Mouse (Mus musculus) MEL (cell line): ENCODE data around the gene Hexim1. TPM values are rescaled to one million over a fixed set of nuclear protein-coding genes. Genes with fewer than 3 reads are reported as not detected.
A peak's percentile ranks its signal among the peaks of the same experiment; 100 is the strongest.

Experiments used
- DNase-seq: peaks from one replicate; pipeline ENCODE4 v3.0.0; 2011; ENCODE audit warnings: low read depth, low spot score
- H3K27ac ChIP-seq: 2 replicates; pipeline ENCODE4 v1.5.1; 2012; ENCODE audit warnings: low read depth, mild to moderate bottlenecking, control low read depth, low read length, moderate library complexity; ENCODE audit not compliant: control insufficient read depth
- H3K27me3 ChIP-seq, 2 experiments: fragments of 150-350 bp in 1 of 2; sonication (generic) in 1 of 2; 2 replicates each; pipeline ENCODE4 v1.6.1; 2012; ENCODE audit warnings: low read length in 2 of 2, mild to moderate bottlenecking in 2 of 2, improper control_type of control experiment in 1 of 2, moderate library complexity in 1 of 2; ENCODE audit not compliant: insufficient read depth in 2 of 2, control insufficient read depth in 1 of 2
- H3K36me3 ChIP-seq, 2 experiments: 2 replicates each; pipeline ENCODE4 v1.6.1; 2012 to 2014; ENCODE audit warnings: low read length in 2 of 2, improper control_type of control experiment in 1 of 2, inconsistent platforms in 1 of 2, mild to moderate bottlenecking in 1 of 2; ENCODE audit not compliant: insufficient read depth in 2 of 2, control insufficient read depth in 1 of 2
- H3K4me1 ChIP-seq, 2 experiments: fragments of 150-350 bp in 1 of 2; sonication (generic) in 1 of 2; 2 replicates each; pipeline ENCODE4 v1.6.1; 2012; ENCODE audit warnings: low read length in 2 of 2, improper control_type of control experiment in 1 of 2, mild to moderate bottlenecking in 1 of 2; ENCODE audit not compliant: insufficient read depth in 2 of 2, control insufficient read depth in 1 of 2
- H3K4me3 ChIP-seq, 2 experiments: fragments of 150-350 bp in 1 of 2; sonication (generic) in 1 of 2; 2 replicates each; pipeline ENCODE4 v1.5.1; 2012; ENCODE audit warnings: low read depth in 2 of 2, low read length in 2 of 2, mild to moderate bottlenecking in 2 of 2, moderate library complexity in 2 of 2, control low read depth in 1 of 2, improper control_type of control experiment in 1 of 2; ENCODE audit not compliant: control insufficient read depth in 1 of 2, insufficient read depth in 1 of 2
- H3K79me2 ChIP-seq: 2 replicates; pipeline ENCODE4 v1.6.1; 2012; ENCODE audit warnings: mild to moderate bottlenecking, low read length, moderate library complexity; ENCODE audit not compliant: control insufficient read depth, poor library complexity, insufficient read depth
- H3K9ac ChIP-seq: 2 replicates; pipeline ENCODE4 v1.6.1; 2012; ENCODE audit warnings: low read depth, mild to moderate bottlenecking, control low read depth, low read length, moderate library complexity; ENCODE audit not compliant: control insufficient read depth, poor library complexity, severe bottlenecking
- H3K9me3 ChIP-seq: fragments of 150-350 bp; sonication (generic); replicated peaks from 2 replicates; pipeline ENCODE4 v1.6.1; 2012; ENCODE audit warnings: mild to moderate bottlenecking, low read length, improper control_type of control experiment, moderate library complexity; ENCODE audit not compliant: insufficient read depth
- BHLHE40 ChIP-seq: IDR thresholded peaks from 2 replicates; pipeline ENCODE4 v1.6.1; 2012; ENCODE audit warnings: low read depth, mild to moderate bottlenecking, inconsistent platforms, low read length, improper control_type of control experiment, borderline replicate concordance
- CHD1 ChIP-seq: IDR thresholded peaks from 2 replicates; pipeline ENCODE4 v1.6.1; 2012; ENCODE audit warnings: low read depth, mild to moderate bottlenecking, inconsistent platforms, low read length, improper control_type of control experiment
- CTCF ChIP-seq, 3 experiments: IDR thresholded peaks in 2 of 3; conservative IDR thresholded peaks in 1 of 3; 2 replicates each; pipeline ENCODE4 v1.5.1; 2011 to 2012; ENCODE audit warnings: low read length in 3 of 3, low read depth in 2 of 3, mild to moderate bottlenecking in 2 of 3, improper control_type of control experiment in 1 of 3, inconsistent platforms in 1 of 3, mixed read lengths in 1 of 3, moderate library complexity in 1 of 3; ENCODE audit not compliant: control insufficient read depth in 1 of 3, insufficient read depth in 1 of 3, poor library complexity in 1 of 3, severe bottlenecking in 1 of 3
- E2F4 ChIP-seq: IDR thresholded peaks from 2 replicates; pipeline ENCODE4 v1.6.1; 2011; ENCODE audit warnings: low read depth, low read length, improper control_type of control experiment, borderline replicate concordance
- ELF1 ChIP-seq: IDR thresholded peaks from 2 replicates; pipeline ENCODE4 v1.6.1; 2014; ENCODE audit warnings: low read depth, mild to moderate bottlenecking, inconsistent platforms, low read length, improper control_type of control experiment, moderate library complexity
- EP300 ChIP-seq, 2 experiments: IDR thresholded peaks; 2 replicates each; pipeline ENCODE4 v1.6.1; 2011; ENCODE audit warnings: improper control_type of control experiment in 2 of 2, low read length in 2 of 2, low read depth in 1 of 2, mild to moderate bottlenecking in 1 of 2
- ETS1 ChIP-seq: IDR thresholded peaks from 2 replicates; pipeline ENCODE4 v1.6.1; 2012; ENCODE audit warnings: low read depth, mild to moderate bottlenecking, inconsistent platforms, low read length, improper control_type of control experiment, moderate library complexity
- GATA1 ChIP-seq: IDR thresholded peaks from 2 replicates; pipeline ENCODE4 v1.6.1; 2011; ENCODE audit warnings: low read depth, low read length, improper control_type of control experiment
- JUND ChIP-seq: IDR thresholded peaks from 2 replicates; pipeline ENCODE4 v1.6.1; 2011; ENCODE audit warnings: low read depth, mild to moderate bottlenecking, improper control_type of control experiment, low read length
- KAT2A ChIP-seq: conservative IDR thresholded peaks from 2 replicates; pipeline ENCODE4 v1.6.1; 2012; ENCODE audit warnings: low read depth, low read length, improper control_type of control experiment, inconsistent platforms
- MAFK ChIP-seq: IDR thresholded peaks from 2 replicates; pipeline ENCODE4 v1.6.1; 2011; ENCODE audit warnings: low read depth, mild to moderate bottlenecking, low read length, improper control_type of control experiment, borderline replicate concordance
- MAX ChIP-seq: IDR thresholded peaks from 2 replicates; pipeline ENCODE4 v1.6.1; 2011; ENCODE audit warnings: low read length, improper control_type of control experiment
- MAZ ChIP-seq: IDR thresholded peaks from 2 replicates; pipeline ENCODE4 v1.6.1; 2012; ENCODE audit warnings: low read depth, mild to moderate bottlenecking, inconsistent platforms, low read length, improper control_type of control experiment
- MEF2A ChIP-seq: IDR thresholded peaks from 2 replicates; pipeline ENCODE4 v1.6.1; 2014; ENCODE audit warnings: low read depth, mild to moderate bottlenecking, inconsistent platforms, low read length, improper control_type of control experiment; ENCODE audit not compliant: poor library complexity, insufficient replicate concordance, severe bottlenecking; ENCODE audit errors: extremely low read depth
- MXI1 ChIP-seq: IDR thresholded peaks from 2 replicates; pipeline ENCODE4 v1.6.1; 2011; ENCODE audit warnings: mild to moderate bottlenecking, low read depth, low read length, improper control_type of control experiment
- MYB ChIP-seq: IDR thresholded peaks from 2 replicates; pipeline ENCODE4 v1.6.1; 2011; ENCODE audit warnings: mild to moderate bottlenecking, low read depth, low read length, improper control_type of control experiment
- MYC ChIP-seq: IDR thresholded peaks from 2 replicates; pipeline ENCODE4 v1.6.1; 2011; ENCODE audit warnings: low read depth, mild to moderate bottlenecking, low read length, improper control_type of control experiment, moderate library complexity
- POLR2A ChIP-seq, 2 experiments: IDR thresholded peaks; 2 replicates each; pipeline ENCODE4 v1.6.1; 2011 to 2012; ENCODE audit warnings: low read length in 2 of 2, mild to moderate bottlenecking in 2 of 2, control low read depth in 1 of 2, improper control_type of control experiment in 1 of 2, low read depth in 1 of 2, moderate library complexity in 1 of 2; ENCODE audit not compliant: control insufficient read depth in 1 of 2, insufficient read depth in 1 of 2, poor library complexity in 1 of 2
- POLR2AphosphoS5 ChIP-seq: IDR thresholded peaks from 2 replicates; pipeline ENCODE4 v1.6.1; 2012; ENCODE audit warnings: low read depth, borderline replicate concordance, mild to moderate bottlenecking, inconsistent platforms, low read length, moderate library complexity, mixed read lengths
- RAD21 ChIP-seq: IDR thresholded peaks from 2 replicates; pipeline ENCODE4 v1.6.1; 2011; ENCODE audit warnings: mild to moderate bottlenecking, low read depth, low read length, improper control_type of control experiment
- SIN3A ChIP-seq: IDR thresholded peaks from 2 replicates; pipeline ENCODE4 v1.6.1; 2012; ENCODE audit warnings: low read length, improper control_type of control experiment, inconsistent platforms
- SMC3 ChIP-seq: IDR thresholded peaks from 2 replicates; pipeline ENCODE4 v1.6.1; 2011; ENCODE audit warnings: low read depth, low read length, improper control_type of control experiment
- TAL1 ChIP-seq: IDR thresholded peaks from 2 replicates; pipeline ENCODE4 v1.6.1; 2012; ENCODE audit warnings: mild to moderate bottlenecking, inconsistent platforms, low read length, moderate library complexity, mixed read lengths
- TCF12 ChIP-seq: IDR thresholded peaks from 2 replicates; pipeline ENCODE4 v1.6.1; 2014; ENCODE audit warnings: low read depth, mild to moderate bottlenecking, inconsistent platforms, low read length, improper control_type of control experiment, moderate library complexity
- USF2 ChIP-seq, 2 experiments: IDR thresholded peaks; 2 replicates each; pipeline ENCODE4 v1.6.1; 2011 to 2012; ENCODE audit warnings: improper control_type of control experiment in 2 of 2, low read length in 2 of 2, borderline replicate concordance in 1 of 2, inconsistent platforms in 1 of 2, low read depth in 1 of 2, mild to moderate bottlenecking in 1 of 2; ENCODE audit not compliant: insufficient read depth in 1 of 2
- ZC3H11A ChIP-seq: IDR thresholded peaks from 2 replicates; pipeline ENCODE4 v1.6.1; 2012; ENCODE audit warnings: low read depth, mild to moderate bottlenecking, inconsistent platforms, low read length, improper control_type of control experiment
- ZKSCAN1 ChIP-seq: IDR thresholded peaks from 2 replicates; pipeline ENCODE4 v1.6.1; 2012; ENCODE audit warnings: low read depth, mild to moderate bottlenecking, inconsistent platforms, low read length, improper control_type of control experiment, moderate library complexity
- ZMIZ1 ChIP-seq: IDR thresholded peaks from 2 replicates; pipeline ENCODE4 v1.6.1; 2012; ENCODE audit warnings: low read depth, mild to moderate bottlenecking, inconsistent platforms, low read length, improper control_type of control experiment, moderate library complexity
- ZNF384 ChIP-seq: IDR thresholded peaks from 2 replicates; pipeline ENCODE4 v1.6.1; 2012; ENCODE audit warnings: low read depth, mild to moderate bottlenecking, inconsistent platforms, low read length, improper control_type of control experiment
- polyA plus RNA-seq, 2 experiments: library from polyadenylated mRNA; stranded (reverse) in 1 of 2; unstranded in 1 of 2; fragments of >175 nt in 1 of 2; fragments of >200 nt in 1 of 2; gene quantifications; 2 replicates each; pipeline versions ENCODE4 v1.2.1 to v1.2.4; 2012; ENCODE audit warnings: low replicate concordance in 2 of 2, low read depth in 1 of 2; ENCODE audit not compliant: insufficient read length in 2 of 2, insufficient read depth in 1 of 2, missing spikeins in 1 of 2
- total RNA-seq: library from RNA; depleted of rRNA; stranded (reverse); fragments of 300-350 nt; gene quantifications from 2 replicates; pipeline ENCODE4 v1.2.3, GENCODE M21; 2012

Hexim1 gene
- total and polyA plus RNA-seq, 3 experiments = 17.3 to 25.4 TPM; not detected in 1

- DNase-seq = no peak
- Histone ChIP-seq H3K27ac (no peak overlapping the region), H3K36me3 (peaks cover 0 to 21% of the 10 kb centered on the region in 2 experiments; a peak in 2 of 4 replicates), H3K4me3 (no peak overlapping the region), H3K9ac (no peak overlapping the region), H3K9me3 (no peaks in the 10 kb centered on the region), H3K27me3 (no peaks in the 10 kb centered on the region), H3K79me2 (no peaks in the 10 kb centered on the region), H3K4me1 (no peaks in the 10 kb centered on the region)
- TF ChIP-seq ZKSCAN1 (peak; percentile 44; the same call in 1 of the 2 replicates), MAFK (no peak)
These were observed 49.0 kb upstream of the Hexim1 start for GRCm38 (mm10) chr11:103067051-103067361.

GRCm38 (mm10) chr11:103067457-103068001 is 48.5 kb upstream of the Hexim1 start:
- peaks cover 0 to 18% of the 10 kb centered on the region in 2 experiments; a peak in 2 of 4 replicates for H3K36me3 ChIP-seq

GRCm38 (mm10) chr11:103068272-103068671 is 47.8 kb upstream of the Hexim1 start:
- Histone ChIP-seq H3K27ac (no peak overlapping the region), H3K27me3 (no peaks in the 10 kb centered on the region), H3K79me2 (no peaks in the 10 kb centered on the region), H3K9ac (no peak overlapping the region), H3K9me3 (no peaks in the 10 kb centered on the region), H3K4me3 (no peak overlapping the region), H3K4me1 (no peaks in the 10 kb centered on the region), H3K36me3 (peaks cover 0 to 12% of the 10 kb centered on the region in 2 experiments; a peak in 2 of 4 replicates)
- DNase-seq = no peak
- TF ChIP-seq KAT2A = no peak
- TF ChIP-seq ELF1 = no peak
- no peak for TF ChIP-seq TCF12
- no peak for TF ChIP-seq MEF2A
- no peak for TF ChIP-seq CHD1
- no peak for TF ChIP-seq ETS1
- TF ChIP-seq BHLHE40 = no peak
- TF ChIP-seq ZKSCAN1 = no peak
- no peak for TF ChIP-seq MYB
- TF ChIP-seq ZC3H11A = no peak
- TF ChIP-seq CTCF (IDR thresholded peaks at IDR 0.05 in 2 of 3, conservative IDR thresholded peaks at IDR 0.05 in 1 of 3; ENCODE audit: control insufficient read depth in 1 of 3, insufficient read depth in 1 of 3, low read depth in 2 of 3, low read length in 3 of 3, poor library complexity in 1 of 3, severe bottlenecking in 1 of 3) = no peak
- no peak for TF ChIP-seq POLR2AphosphoS5
- no peak for TF ChIP-seq SMC3
- TF ChIP-seq GATA1 = no peak
- no peak for TF ChIP-seq MXI1
- TF ChIP-seq MYC = no peak
- no peak for TF ChIP-seq RAD21
- TF ChIP-seq POLR2A (IDR thresholded peaks at IDR 0.05; ENCODE audit: control insufficient read depth in 1 of 2, insufficient read depth in 1 of 2, low read depth in 1 of 2, low read length in 2 of 2, poor library complexity in 1 of 2) = no peak
- TF ChIP-seq ZMIZ1 = no peak

More at GRCm38 (mm10) chr11:103067457-103068001, 48.5 kb upstream of the Hexim1 start:
- Histone ChIP-seq H3K9me3 (no peaks in the 10 kb centered on the region), H3K4me3 (no peak overlapping the region), H3K4me1 (no peaks in the 10 kb centered on the region), H3K79me2 (no peaks in the 10 kb centered on the region), H3K27ac (no peak overlapping the region), H3K9ac (no peak overlapping the region), H3K27me3 (no peaks in the 10 kb centered on the region)
- no peak for DNase-seq
- TF ChIP-seq MAX (no peak), SIN3A (no peak), E2F4 (no peak), ZNF384 (no peak), TAL1 (no peak), MAZ (no peak), CTCF (IDR thresholded peaks at IDR 0.05 in 2 of 3, conservative IDR thresholded peaks at IDR 0.05 in 1 of 3; ENCODE audit: control insufficient read depth in 1 of 3, insufficient read depth in 1 of 3, low read depth in 2 of 3, low read length in 3 of 3, poor library complexity in 1 of 3, severe bottlenecking in 1 of 3) (no peak), JUND (no peak), EP300 (IDR thresholded peaks at IDR 0.05; ENCODE audit: low read depth in 1 of 2, low read length in 2 of 2) (no peak), MYB (no peak), TCF12 (no peak), GATA1 (no peak), USF2 (IDR thresholded peaks at IDR 0.05; ENCODE audit: borderline replicate concordance in 1 of 2, insufficient read depth in 1 of 2, low read depth in 1 of 2, low read length in 2 of 2) (no peak)
